Mouse (Mus musculus): ENCODE data around the gene Rpl7a.
A peak's percentile ranks its signal among the peaks of the same experiment; 100 is the strongest.

Rpl7a gene

GRCm38 (mm10) chr2:26914148-26914941 lies 3.8 kb downstream of the Rpl7a start:
- DNase-seq (ENCODE audit: low read depth, low spot score): no peak

GRCm38 (mm10) chr2:26915927-26916728 lies 5.6 kb downstream of the Rpl7a start, which contains the start of the genes Surf2 and Surf1:
Gene Surf2, plus strand, starts transcription at chr2:26916367.
Gene Surf1, minus strand, starts transcription at chr2:26916530.
- peak; percentile 74 for DNase-seq (ENCODE audit: low read depth, low spot score)

GRCm38 (mm10) chr2:26916738-26917137 lies 6.2 kb downstream of the Rpl7a start:
- no peak for DNase-seq (ENCODE audit: low read depth, low spot score)

- no peak for DNase-seq (ENCODE audit: low read depth, low spot score)
These were observed 9.1 kb downstream of the Rpl7a start for GRCm38 (mm10) chr2:26919684-26920083.

GRCm38 (mm10) chr2:26920190-26920855 lies 9.8 kb downstream of the Rpl7a start:
- DNase-seq (ENCODE audit: low read depth, low spot score): no peak

- DNase-seq (ENCODE audit: low read depth, low spot score): no peak
These were observed 11.2 kb downstream of the Rpl7a start for GRCm38 (mm10) chr2:26921784-26922183.

GRCm38 (mm10) chr2:26927745-26928476 lies 17.3 kb downstream of the Rpl7a start:
- DNase-seq (ENCODE audit: low read depth, low spot score): no peak

GRCm38 (mm10) chr2:26930390-26930789 lies 19.8 kb downstream of the Rpl7a start:
- DNase-seq (ENCODE audit: low read depth, low spot score): peak; percentile 60

- DNase-seq (ENCODE audit: low read depth, low spot score): no peak
These were observed 22.1 kb downstream of the Rpl7a start for GRCm38 (mm10) chr2:26932473-26933303.

- peak; percentile 91 for DNase-seq (ENCODE audit: low read depth, low spot score)
These were observed 22.9 kb downstream of the Rpl7a start, which contains the start of the genes Surf4 and Stkld1 for GRCm38 (mm10) chr2:26933304-26934055. Gene Surf4, minus strand, starts transcription at chr2:26933928. Gene Stkld1, plus strand, starts transcription at chr2:26934047.

GRCm38 (mm10) chr2:26935286-26935685 lies 24.7 kb downstream of the Rpl7a start:
- DNase-seq (ENCODE audit: low read depth, low spot score): no peak

GRCm38 (mm10) chr2:26936425-26936824 lies 25.9 kb downstream of the Rpl7a start:
- no peak for DNase-seq (ENCODE audit: low read depth, low spot score)

GRCm38 (mm10) chr2:26941539-26941938 lies 31.0 kb downstream of the Rpl7a start:
- DNase-seq (ENCODE audit: low read depth, low spot score): no peak

- no peak for DNase-seq (ENCODE audit: low read depth, low spot score)
These were observed 32.7 kb downstream of the Rpl7a start for GRCm38 (mm10) chr2:26943253-26943652.

GRCm38 (mm10) chr2:26950411-26950810 lies 39.8 kb downstream of the Rpl7a start:
- no peak for DNase-seq (ENCODE audit: low read depth, low spot score)

GRCm38 (mm10) chr2:26951346-26951905 lies 40.9 kb downstream of the Rpl7a start:
- DNase-seq (ENCODE audit: low read depth, low spot score): no peak

- no peak for DNase-seq (ENCODE audit: low read depth, low spot score)
These were observed 41.6 kb downstream of the Rpl7a start for GRCm38 (mm10) chr2:26952193-26952592.

- no peak for DNase-seq (ENCODE audit: low read depth, low spot score)
These were observed 42.3 kb downstream of the Rpl7a start for GRCm38 (mm10) chr2:26952866-26953265.

GRCm38 (mm10) chr2:26954735-26955395 lies 44.3 kb downstream of the Rpl7a start:
- DNase-seq (ENCODE audit: low read depth, low spot score): no peak

Data from skeletal muscle tissue, adult 2 months (tissue).